Mouse (Mus musculus): Measurements from ENCODE around the gene Ptgs1.
A peak's percentile ranks its signal among the peaks of the same experiment; 100 is the strongest.

Ptgs1 gene

GRCm38 (mm10) chr2:36252505-36252904, 22.3 kb downstream of the Ptgs1 start:
- DNase-seq = no peak

DNA sequence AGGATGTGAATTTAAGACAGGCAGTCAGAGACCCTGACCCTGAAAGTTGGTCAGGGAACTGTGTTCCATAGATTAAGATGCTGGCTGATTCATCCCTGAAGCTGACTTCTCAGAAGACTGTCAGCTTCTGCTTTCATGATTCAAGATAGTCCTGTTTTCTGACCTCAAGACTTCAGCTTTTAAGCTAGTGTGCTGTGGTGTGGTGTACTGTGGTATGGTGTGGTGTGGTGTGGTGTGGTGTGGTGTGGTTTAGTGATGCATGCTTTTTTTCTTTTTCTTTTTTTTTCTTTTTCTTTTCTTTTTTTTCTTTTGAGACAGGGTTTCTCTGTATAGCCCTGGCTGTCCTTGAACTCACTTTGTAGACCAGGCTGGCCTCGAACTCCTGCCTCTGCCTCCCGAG, 24.2 kb downstream of the Ptgs1 start:
- DNase-seq = no peak

- no peak for DNase-seq
These were observed 26.7 kb downstream of the Ptgs1 start for GRCm38 (mm10) chr2:36256931-36257330.

DNA sequence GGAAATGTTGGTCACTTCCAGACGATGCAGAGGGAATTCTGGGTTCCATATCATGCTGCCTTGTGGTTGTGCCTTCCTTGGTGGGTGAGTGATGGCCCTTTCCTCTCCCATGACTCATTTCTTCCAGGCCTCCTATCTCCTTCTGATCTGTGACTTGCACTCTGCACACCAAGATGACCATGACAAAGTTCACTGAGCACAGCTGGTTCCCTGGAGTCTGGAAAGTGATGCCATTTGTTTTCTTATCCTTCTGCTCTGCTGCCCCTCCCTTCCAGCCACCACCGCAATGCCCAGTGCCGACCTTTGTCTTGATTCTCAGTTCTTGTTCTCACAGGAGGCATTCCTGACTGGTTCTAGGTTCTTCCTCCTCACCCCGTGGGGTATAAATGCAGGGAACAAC, 29.2 kb downstream of the Ptgs1 start:
- no peak for DNase-seq

- DNase-seq = no peak
These were observed 29.7 kb downstream of the Ptgs1 start for GRCm38 (mm10) chr2:36259798-36260540.

GRCm38 (mm10) chr2:36262025-36262424, 31.8 kb downstream of the Ptgs1 start:
- DNase-seq = no peak

DNA sequence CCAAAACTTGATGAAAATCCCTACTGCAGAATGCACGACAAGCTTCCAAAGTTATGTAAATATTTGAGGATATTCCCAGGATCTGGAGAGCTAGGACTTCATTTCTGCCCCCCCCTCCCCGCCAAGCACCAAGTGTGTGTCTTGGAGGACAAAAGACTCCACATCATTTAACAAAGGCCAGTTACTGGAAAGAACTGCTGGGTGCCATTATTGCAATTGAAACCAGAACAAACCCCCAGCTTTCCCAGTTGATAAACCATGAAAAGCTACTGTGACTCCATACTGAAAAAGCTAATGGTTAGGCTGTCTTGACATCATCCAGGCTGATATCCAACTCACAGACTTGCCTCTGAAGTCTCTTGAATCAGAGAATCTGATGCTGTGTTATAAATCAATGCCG, 39.2 kb downstream of the Ptgs1 start:
- peak; percentile 2 for DNase-seq

DNA sequence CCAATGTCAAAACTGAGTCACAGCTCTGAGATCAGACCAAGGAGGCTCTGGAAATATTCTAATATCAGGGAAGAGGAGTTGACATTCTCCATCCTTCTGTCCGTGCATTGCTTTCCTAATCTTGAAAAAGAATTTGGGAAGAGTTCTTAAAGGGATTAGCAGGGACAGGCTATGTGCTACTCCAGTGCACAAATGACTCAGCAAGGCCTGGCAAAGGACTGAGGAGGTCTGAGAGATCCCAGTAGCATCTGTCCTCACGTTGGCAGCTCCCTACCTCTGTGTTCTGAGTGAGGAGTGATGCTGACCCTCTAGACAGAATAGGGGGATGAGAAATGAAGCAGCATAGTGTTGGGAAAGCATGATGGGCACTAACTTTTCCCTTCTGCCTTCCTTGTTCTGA, 40.0 kb downstream of the Ptgs1 start:
- no peak for DNase-seq

GRCm38 (mm10) chr2:36271085-36271484, 40.9 kb downstream of the Ptgs1 start:
- no peak for DNase-seq

GRCm38 (mm10) chr2:36272288-36272950, 42.2 kb downstream of the Ptgs1 start:
- no peak for DNase-seq

DNA sequence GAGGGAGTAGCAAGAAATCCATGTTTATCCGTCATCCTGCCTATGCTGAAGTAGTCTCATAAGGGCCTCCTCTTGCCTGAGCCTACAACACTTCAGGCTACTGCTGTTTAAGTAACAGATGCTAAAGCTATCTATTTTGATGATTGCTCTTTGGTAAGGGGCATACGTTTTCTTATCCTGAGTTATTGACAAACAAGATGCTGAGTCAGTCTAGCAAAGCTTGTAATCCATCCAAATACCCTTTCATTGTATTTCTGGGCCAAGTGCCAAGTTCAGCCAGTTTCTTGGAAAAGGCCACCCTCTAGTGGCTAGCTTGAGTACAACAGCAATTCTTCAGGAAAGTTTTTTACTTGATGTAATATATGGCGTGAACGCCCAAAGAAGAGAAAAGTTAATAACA, 46.2 kb downstream of the Ptgs1 start:
- peak; percentile 84 for DNase-seq

GRCm38 (mm10) chr2:36278760-36279159, 48.5 kb downstream of the Ptgs1 start:
- DNase-seq = no peak

- no peak for DNase-seq
These were observed 50.9 kb downstream of the Ptgs1 start for GRCm38 (mm10) chr2:36281138-36281537.

- no peak for DNase-seq
These were observed 52.1 kb downstream of the Ptgs1 start for GRCm38 (mm10) chr2:36282301-36282700.
